Mouse (Mus musculus): Measurements from ENCODE around the gene Dennd1b. TPM values are rescaled to one million over a fixed set of nuclear protein-coding genes. Genes with fewer than 3 reads are reported as not detected.

The Dennd1b gene
- polyA plus RNA-seq, 1 experiment from 2014 or later: 6.4 TPM

DNA sequence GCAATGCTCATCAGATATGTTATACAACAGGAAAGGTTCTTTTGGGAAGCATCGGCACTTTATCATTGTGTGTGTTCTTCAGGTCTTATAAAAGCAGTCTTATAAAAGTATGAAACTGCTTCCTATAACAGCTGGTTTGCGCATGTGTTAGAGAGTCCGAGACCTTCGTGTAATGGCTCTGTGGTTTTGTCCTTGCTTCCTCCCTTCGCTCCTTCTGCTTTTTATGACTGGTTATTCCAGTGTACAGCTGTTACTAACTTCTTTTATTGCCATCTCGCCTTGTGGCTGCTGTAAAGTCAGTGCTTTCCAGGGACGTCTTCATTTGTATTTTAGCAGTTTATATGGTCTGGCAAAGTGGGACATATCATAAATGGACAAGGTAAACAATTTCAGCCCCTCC is 4.2 kb downstream of the Dennd1b start:
- DNase-seq (ENCODE audit: low spot score): no peak
- H3K27ac ChIP-seq (replicated peaks): no peak overlapping the region
- 91% methylated on average over 7 of the region's 7 CpGs for WGBS
- no peaks in the 10 kb centered on the region for H3K9me3 ChIP-seq (replicated peaks)
- peaks cover 11% of the 10 kb centered on the region for H3K36me3 ChIP-seq
- H3K4me1 ChIP-seq: peaks cover 14% of the 10 kb centered on the region
- H3K4me3 ChIP-seq: no peak overlapping the region
- H3K27me3 ChIP-seq (ENCODE audit: low read depth, poor library complexity, severe bottlenecking): no peaks in the 10 kb centered on the region

DNA sequence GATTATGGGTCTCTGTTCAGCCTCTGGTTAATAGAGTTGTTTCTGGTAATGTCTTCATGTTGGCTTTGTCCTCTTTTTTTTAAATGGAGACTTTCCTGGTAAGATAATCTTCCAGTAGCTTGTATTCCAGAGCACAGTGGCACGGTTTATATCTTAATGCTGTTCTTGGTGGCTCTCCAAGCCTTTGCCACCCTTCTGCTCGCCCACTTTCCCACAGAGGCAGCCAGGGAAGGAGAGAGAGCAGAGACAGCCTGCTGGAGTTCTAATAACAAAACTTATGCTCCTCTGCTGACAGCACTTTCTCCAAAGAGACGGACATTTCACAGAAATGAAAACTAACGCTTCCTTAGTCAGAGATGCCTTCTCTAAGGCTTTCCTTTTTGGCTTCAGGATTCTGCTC is 6.8 kb downstream of the Dennd1b start:
- Histone ChIP-seq H3K27ac (replicated peaks) (no peak overlapping the region), H3K9me3 (replicated peaks) (no peaks in the 10 kb centered on the region), H3K36me3 (peaks cover 11% of the 10 kb centered on the region), H3K27me3 (ENCODE audit: low read depth, poor library complexity, severe bottlenecking) (no peaks in the 10 kb centered on the region), H3K4me3 (no peak overlapping the region), H3K4me1 (peaks cover 1% of the 10 kb centered on the region; the same call in 1 of the 2 replicates)
- WGBS: 81% methylated on average over 4 of the region's 4 CpGs
- DNase-seq (ENCODE audit: low spot score): no peak

DNA sequence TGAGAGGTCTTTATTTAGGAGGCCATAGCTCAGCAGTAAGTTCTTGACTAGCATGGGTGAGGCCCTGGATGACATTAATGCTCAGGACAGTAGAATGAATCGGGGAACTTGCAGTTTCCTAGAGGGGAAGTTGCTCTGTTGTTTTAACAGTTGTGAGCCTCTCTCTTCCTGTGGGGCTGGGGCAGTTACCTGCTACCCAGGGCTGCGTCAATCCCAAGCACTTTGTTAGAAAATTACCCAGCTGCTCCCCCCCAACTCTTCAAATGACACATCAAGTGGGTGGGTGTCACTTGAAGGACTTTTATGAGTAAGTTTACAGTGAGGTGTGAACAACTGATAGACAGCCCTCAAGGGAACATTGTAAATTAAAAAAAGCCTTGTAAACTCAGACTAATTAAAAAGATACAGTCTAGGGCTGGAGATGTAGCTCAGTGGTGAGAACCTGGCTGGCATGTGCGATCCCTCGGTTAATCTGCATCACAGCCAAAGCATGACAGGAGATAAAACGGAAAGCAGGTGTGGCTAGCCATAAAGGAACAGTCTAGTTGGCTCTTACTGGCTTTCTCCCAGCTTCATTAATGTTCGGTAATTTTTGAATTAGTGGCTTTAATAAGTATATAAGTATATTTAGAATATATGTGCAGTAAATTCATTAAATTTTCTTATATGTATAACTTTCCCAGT is 10.4 kb downstream of the Dennd1b start:
- Histone ChIP-seq H3K36me3 (no peaks in the 10 kb centered on the region), H3K27me3 (ENCODE audit: low read depth, poor library complexity, severe bottlenecking) (no peaks in the 10 kb centered on the region), H3K9me3 (replicated peaks) (no peaks in the 10 kb centered on the region), H3K4me3 (no peak overlapping the region), H3K27ac (replicated peaks) (no peak overlapping the region), H3K4me1 (no peaks in the 10 kb centered on the region)
- 91% methylated on average over 6 of the region's 6 CpGs for WGBS
- no peak for DNase-seq (ENCODE audit: low spot score)

DNA sequence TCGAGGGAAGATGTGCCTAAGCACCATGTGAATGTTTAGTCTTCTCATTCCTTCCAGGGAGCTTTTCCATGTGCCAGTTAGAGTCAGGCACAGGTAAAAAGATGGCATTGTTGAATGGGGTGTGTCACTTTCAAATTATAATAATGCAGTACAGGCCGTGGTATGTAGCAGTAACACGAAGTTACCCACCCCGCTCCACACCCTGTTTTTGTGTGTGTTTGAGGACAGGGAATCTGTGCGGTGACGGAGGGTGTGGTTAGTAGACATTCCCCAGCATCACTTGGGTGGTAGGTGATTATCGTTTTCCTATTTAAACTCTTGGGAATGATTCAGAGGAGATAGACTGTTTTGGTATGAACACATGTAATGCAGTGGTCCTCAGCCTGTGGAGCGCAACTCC is 11.6 kb downstream of the Dennd1b start:
- WGBS: 92% methylated on average over 8 of the region's 8 CpGs
- no peaks in the 10 kb centered on the region for H3K4me1 ChIP-seq
- no peak overlapping the region for H3K27ac ChIP-seq (replicated peaks)
- no peak overlapping the region for H3K4me3 ChIP-seq
- no peak for DNase-seq (ENCODE audit: low spot score)
- no peaks in the 10 kb centered on the region for H3K27me3 ChIP-seq (ENCODE audit: low read depth, poor library complexity, severe bottlenecking)
- no peaks in the 10 kb centered on the region for H3K9me3 ChIP-seq (replicated peaks)
- no peaks in the 10 kb centered on the region for H3K36me3 ChIP-seq

DNA sequence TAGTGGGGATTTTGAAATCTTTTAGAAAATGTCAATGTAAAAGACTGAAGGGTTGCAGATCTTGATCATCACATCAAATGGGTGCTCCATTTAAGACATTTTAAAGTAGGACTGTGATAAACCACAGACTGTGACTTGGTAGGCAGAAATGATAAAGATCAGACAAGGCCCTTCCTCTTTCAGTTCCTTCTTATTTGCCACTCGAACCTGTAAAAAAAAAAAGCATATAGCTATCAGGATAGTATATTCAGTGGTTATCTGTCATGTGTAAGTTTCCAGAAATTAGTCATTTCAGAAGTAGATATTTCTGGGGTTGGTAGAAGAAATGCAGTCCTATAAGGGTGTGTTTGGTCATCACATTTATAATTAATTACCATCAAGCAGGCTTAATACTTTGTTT is 12.7 kb downstream of the Dennd1b start:
- no peaks in the 10 kb centered on the region for H3K9me3 ChIP-seq (replicated peaks)

DNA sequence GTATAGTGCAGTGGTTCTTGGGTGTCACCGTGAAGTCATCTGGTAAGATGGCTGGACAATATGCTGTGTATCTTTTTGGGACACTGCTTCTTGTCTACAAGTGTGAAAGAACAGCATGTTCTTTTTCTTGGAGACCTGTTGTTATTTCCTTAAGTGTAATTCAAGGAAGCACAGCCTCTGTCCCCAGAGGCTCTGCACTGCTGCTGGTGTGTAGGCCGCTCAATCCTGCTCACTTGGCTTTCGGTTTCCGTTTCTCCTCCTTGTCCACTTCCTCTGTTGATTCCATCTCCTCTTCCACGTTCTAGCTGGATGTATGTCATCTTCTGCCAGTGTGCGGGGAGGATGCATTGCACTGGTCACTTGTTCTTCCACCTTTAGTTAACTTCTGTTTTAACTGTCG is 19.0 kb downstream of the Dennd1b start:
- Histone ChIP-seq H3K36me3 (no peaks in the 10 kb centered on the region), H3K4me1 (peaks cover 19% of the 10 kb centered on the region), H3K27me3 (ENCODE audit: low read depth, poor library complexity, severe bottlenecking) (no peaks in the 10 kb centered on the region), H3K9me3 (replicated peaks) (no peaks in the 10 kb centered on the region), H3K4me3 (no peak overlapping the region), H3K27ac (replicated peaks) (0 out of 2 replicates have a peak overlapping the region, but pooled peaks have one; percentile 6)
- WGBS: 81% methylated on average over 7 of the region's 7 CpGs
- no peak for DNase-seq (ENCODE audit: low spot score)

More for the DNA sequence above, 12.7 kb downstream of the Dennd1b start:
- Histone ChIP-seq H3K4me3 (no peak overlapping the region), H3K27ac (replicated peaks) (no peak overlapping the region), H3K36me3 (no peaks in the 10 kb centered on the region), H3K27me3 (ENCODE audit: low read depth, poor library complexity, severe bottlenecking) (no peaks in the 10 kb centered on the region), H3K4me1 (no peaks in the 10 kb centered on the region)
- DNase-seq (ENCODE audit: low spot score): no peak
- WGBS: 77% methylated on average over 1 of the region's 1 CpGs

DNA sequence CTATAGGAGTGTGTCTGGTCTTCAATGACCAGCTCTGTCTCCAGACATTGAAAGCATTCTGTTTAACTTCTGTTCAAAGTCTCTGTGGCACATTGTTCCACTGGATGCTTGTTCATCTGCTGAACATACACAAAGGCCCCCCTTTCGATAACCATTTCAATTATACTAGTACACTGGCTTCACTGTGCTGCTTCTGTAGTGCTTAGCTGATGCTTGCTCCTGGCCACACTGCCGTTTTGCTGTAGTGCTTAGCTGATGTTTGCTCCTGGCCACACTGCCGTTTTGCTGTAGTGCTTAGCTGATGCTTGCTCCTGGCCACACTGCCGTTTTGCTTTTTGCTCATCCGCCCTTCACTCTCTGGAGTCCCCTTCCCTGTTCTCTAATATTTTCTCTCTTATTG is 19.4 kb downstream of the Dennd1b start:
- 76% methylated on average over 5 of the region's 5 CpGs for WGBS
- H3K36me3 ChIP-seq: no peaks in the 10 kb centered on the region
- H3K4me1 ChIP-seq: peaks cover 19% of the 10 kb centered on the region
- H3K4me3 ChIP-seq: no peak overlapping the region
- H3K9me3 ChIP-seq (replicated peaks): no peaks in the 10 kb centered on the region
- 0 out of 2 replicates have a peak overlapping the region, but pooled peaks have one; percentile 6 for H3K27ac ChIP-seq (replicated peaks)
- no peaks in the 10 kb centered on the region for H3K27me3 ChIP-seq (ENCODE audit: low read depth, poor library complexity, severe bottlenecking)
- DNase-seq (ENCODE audit: low spot score): no peak

DNA sequence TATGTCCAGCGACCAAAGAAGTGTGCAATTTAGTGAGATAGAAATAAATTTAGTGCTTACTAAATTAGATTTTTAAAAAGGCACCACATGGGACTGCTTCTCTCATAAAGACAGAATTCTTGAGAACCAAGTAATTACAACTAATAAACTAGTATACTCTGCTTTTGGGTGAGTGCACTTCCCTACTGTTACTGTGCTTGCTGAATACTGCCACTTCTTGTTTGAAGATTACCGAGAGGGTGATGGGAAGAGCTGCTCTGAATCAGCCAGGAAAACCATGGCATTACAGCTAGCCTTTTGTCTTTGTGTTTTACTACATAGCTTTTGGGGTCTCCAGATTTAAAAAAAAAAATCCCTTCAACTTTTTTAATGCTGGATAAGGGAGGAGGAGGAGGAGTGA is 19.8 kb downstream of the Dennd1b start:
- H3K36me3 ChIP-seq: no peaks in the 10 kb centered on the region
- DNase-seq (ENCODE audit: low spot score): no peak
- H3K9me3 ChIP-seq (replicated peaks): no peaks in the 10 kb centered on the region
- 74% methylated on average over 2 of the region's 2 CpGs for WGBS
- H3K4me3 ChIP-seq: no peak overlapping the region
- no peak overlapping the region for H3K27ac ChIP-seq (replicated peaks)
- no peaks in the 10 kb centered on the region for H3K27me3 ChIP-seq (ENCODE audit: low read depth, poor library complexity, severe bottlenecking)
- peaks cover 19% of the 10 kb centered on the region for H3K4me1 ChIP-seq

DNA sequence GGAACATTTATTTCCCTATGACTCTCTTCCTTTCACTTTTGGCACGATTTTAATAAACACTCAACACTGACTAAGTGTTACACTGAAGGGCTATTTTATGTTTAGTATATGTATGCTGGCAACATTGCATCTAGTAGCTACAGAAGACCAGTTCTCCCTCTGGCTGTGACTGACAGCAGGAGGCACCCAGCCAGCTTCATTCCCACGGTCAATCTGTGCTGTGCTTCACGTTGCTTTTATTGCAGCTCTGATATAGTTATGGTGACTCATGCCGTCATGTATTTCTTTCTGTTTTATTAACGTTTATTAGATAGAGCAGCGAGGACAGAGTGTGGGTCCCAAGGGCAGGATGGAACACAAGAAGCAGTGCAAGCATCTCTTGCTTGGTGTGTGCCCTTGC is 20.2 kb downstream of the Dennd1b start:
- peaks cover 19% of the 10 kb centered on the region for H3K4me1 ChIP-seq
- no peaks in the 10 kb centered on the region for H3K9me3 ChIP-seq (replicated peaks)
- no peak overlapping the region for H3K27ac ChIP-seq (replicated peaks)
- H3K27me3 ChIP-seq (ENCODE audit: low read depth, poor library complexity, severe bottlenecking): no peaks in the 10 kb centered on the region
- H3K4me3 ChIP-seq: no peak overlapping the region
- no peaks in the 10 kb centered on the region for H3K36me3 ChIP-seq
- WGBS: 87% methylated on average over 6 of the region's 6 CpGs
- DNase-seq (ENCODE audit: low spot score): no peak

DNA sequence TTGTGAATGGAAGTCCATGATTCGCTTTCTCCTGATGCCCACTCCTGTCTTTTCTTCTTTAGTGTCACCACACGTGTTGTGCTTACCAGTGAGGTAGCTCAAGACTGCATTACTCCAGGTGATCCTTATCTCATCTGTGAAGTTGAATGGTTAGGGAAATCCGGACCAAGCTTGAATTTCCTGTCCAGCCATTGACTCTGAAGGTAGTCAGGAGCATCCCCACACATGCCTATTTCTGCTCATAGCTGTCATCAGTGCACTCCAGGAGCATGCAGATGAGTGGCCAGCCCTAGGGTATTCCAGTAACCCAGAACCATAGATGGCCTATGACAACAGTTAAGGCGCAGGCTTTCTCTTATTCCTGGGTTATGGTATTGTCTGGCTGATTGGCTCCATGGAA is 20.9 kb downstream of the Dennd1b start:
- Histone ChIP-seq H3K27ac (replicated peaks) (no peak overlapping the region), H3K9me3 (replicated peaks) (no peaks in the 10 kb centered on the region), H3K4me1 (peaks cover 19% of the 10 kb centered on the region), H3K27me3 (ENCODE audit: low read depth, poor library complexity, severe bottlenecking) (no peaks in the 10 kb centered on the region), H3K4me3 (no peak overlapping the region), H3K36me3 (no peaks in the 10 kb centered on the region)
- WGBS: 89% methylated on average over 4 of the region's 4 CpGs
- no peak for DNase-seq (ENCODE audit: low spot score)

DNA sequence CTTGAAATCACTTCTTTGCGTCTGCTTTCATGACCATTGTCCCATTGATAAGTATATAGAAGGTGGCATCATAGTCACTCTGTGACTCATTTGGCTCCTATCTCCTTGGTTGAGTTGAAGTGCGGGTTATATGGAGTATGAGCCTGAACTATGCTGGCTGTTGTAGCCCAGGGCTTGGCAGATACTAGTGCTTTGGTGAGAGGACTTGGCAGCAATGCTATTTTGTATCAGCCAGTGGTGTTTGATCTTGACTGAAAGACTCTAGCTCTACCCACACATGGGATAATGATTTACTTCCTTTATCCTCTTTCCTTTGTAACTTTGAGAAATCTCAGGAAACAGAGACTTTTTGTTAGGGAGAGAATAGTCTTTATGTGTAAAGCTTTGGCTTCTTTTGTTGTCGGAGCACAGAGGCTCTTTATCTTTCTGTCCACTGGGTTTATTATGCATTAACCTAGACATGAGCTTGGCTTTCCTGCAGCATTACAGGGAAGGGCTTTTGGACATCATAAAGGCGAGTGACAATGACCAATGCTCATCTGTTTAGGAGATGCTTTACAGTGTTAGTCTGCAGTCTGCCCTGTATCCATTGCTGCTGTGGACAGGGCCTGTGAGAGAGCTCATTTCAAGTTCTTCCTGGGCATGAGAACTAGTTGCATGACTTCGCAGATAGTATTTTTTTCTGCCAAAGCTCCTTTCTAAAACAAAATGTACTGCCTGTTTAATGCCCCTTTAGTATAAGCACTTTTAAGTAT is 29.3 kb downstream of the Dennd1b start:
- Histone ChIP-seq H3K9me3 (replicated peaks) (0 out of 2 replicates have a peak, but pooled peaks cover 9% of the 10 kb centered on the region), H3K4me1 (peaks cover 32% of the 10 kb centered on the region), H3K27ac (replicated peaks) (no peak overlapping the region), H3K27me3 (ENCODE audit: low read depth, poor library complexity, severe bottlenecking) (peaks cover 11% of the 10 kb centered on the region; the same call in 1 of the 2 replicates), H3K36me3 (peaks cover 7% of the 10 kb centered on the region; the same call in 1 of the 2 replicates), H3K4me3 (no peak overlapping the region)
- DNase-seq (ENCODE audit: low spot score): no peak
- WGBS: 73% methylated on average over 5 of the region's 5 CpGs

DNA sequence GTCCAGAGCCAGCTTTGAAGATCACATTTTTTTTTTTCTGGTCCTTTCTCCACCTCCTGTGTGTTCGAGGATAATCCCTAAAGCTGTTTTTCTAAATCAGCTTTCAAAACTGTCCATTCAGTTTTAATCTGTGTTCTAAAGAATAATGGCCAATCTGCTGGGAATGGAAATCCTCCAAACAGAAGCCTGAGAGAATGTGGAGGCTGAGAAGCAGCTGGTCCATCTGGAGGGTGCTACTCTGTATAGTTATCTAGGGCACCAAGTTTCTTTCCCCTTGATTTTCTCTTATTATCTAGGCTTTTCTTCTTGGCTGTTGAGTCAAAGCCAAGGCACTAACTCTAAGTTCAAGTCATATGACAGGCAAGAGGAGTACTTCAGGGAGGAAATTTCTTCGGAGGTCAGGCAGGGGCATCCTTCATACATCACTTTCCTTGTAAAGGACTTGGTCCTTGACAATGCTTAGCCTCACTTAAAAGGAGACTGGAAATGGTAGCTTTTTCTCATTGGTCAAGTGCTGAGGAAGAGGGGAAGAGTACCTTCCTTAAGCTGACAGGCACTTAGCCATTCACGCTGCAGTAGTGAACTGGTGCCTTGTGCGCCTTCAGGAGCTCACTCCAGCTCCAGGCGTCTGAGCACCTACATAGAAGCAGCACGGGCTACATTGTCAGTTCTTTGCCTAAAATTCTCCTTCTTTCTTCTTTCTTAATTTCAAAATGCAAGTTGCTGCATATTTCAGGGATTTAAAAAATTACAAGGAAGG is 32.6 kb downstream of the Dennd1b start:
- Histone ChIP-seq H3K27ac (replicated peaks) (no peak overlapping the region), H3K4me3 (no peak overlapping the region), H3K36me3 (peaks cover 7% of the 10 kb centered on the region; the same call in 1 of the 2 replicates), H3K9me3 (replicated peaks) (0 out of 2 replicates have a peak, but pooled peaks cover 9% of the 10 kb centered on the region), H3K4me1 (peaks cover 45% of the 10 kb centered on the region), H3K27me3 (ENCODE audit: low read depth, poor library complexity, severe bottlenecking) (peaks cover 27% of the 10 kb centered on the region)
- 63% methylated on average over 6 of the region's 6 CpGs for WGBS
- no peak for DNase-seq (ENCODE audit: low spot score)

All from midbrain, embryonic 10.5 days (tissue).